Mouse (Mus musculus) left cerebral cortex, adult 9 months (tissue): ENCODE measurements around the gene Fntb.
A peak's percentile ranks its signal among the peaks of the same experiment; 100 is the strongest.

Source experiments
- DNase-seq, 2 experiments: peaks; one replicate each; pipeline ENCODE4 v3.0.0; 2022; ENCODE audit warnings: low spot score in 2 of 2

Fntb gene

DNA sequence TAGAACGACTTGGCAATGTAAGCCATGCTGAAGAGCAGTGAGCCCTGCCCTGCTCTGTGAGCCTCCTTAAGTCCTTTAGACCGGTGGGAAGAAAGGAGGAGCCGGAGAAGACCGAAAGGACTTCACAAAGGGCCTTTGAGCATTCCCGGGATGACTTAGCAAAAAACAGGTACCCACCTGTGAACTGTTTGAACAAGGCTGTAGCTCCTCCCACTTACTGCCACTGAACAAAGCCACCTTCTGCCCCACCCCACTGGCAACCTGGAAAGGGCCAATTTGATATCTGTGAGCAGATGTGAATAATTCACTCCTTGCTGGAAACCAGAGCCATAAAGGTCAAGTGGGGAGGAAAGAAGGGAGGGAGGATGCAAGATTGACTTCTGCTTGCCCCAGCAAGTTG is 30.0 kb downstream of the Fntb start, which contains the start of gene Gpx2:
TSS of gene Gpx2 (minus strand) at position 205 of the 400 bp plus-strand sequence.
- no peak for DNase-seq

DNA sequence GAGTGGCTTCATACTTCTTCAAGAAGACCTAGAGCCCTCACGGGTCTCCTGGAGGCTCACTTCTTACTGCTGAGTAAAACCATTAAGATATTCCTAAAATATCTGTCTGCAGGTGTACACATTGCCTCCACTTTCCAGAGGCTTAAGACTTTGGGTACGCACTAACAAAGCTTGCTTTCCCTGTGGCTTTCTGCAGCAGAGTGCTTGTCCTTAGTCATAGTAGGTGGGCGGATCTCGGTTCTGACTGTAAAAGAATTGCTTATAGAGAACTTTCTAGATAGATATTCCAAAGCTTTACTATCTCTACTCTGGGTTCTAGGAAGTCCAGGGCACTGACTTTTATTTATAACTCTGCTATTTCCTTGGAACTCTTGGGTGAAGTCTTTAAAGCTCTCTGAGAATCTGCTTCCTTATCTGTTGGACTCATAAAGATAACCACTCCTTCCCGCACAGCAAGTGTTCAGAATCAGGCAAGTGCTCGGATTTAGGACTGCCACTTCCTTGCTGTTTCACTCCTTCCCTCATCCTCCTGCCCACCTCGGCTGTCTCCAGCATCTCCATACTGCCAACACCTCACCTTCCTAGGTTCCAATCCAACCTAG is 31.6 kb downstream of the Fntb start:
- peak in 1 of 2 experiments; percentile 44 for DNase-seq

DNA sequence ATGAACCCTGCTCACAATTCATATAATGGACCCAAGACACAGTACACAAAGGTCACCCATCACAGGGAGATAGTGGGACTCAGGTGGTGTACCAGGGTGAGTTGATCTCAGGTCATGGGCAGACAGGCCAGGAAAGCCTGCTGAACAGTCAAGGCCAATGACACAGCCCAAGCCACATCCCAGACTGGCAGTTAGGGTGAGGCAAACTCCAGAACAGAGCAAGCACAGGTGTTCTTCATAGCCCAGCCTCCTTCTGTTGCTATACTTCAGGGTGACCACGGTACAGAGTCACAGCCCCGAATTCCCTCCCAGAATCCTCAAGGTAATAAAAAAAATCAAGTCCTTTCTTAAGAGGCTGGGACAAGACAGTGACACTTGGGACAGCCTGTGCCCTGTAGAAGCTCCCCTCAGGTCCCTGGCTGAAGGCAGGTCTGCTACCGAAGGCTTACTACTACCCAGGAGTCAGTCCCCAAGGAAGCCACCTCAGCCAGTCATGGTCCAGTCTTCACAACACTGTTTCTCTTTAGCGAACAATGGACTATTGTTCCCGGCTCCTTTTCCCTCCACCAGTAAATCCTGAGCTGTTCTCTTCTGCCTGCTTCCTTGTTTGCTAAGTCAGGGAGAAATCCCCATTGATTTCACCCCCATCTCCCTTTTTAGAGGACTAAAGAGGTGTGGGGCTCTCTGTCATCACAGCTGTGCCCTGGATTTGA is 32.8 kb downstream of the Fntb start:
- DNase-seq: no peak

- DNase-seq: peak in 1 of 2 experiments; percentile 47
These were observed 37.6 kb downstream of the Fntb start for GRCm38 (mm10) chr12:76803028-76803427.

- peak in 1 of 2 experiments; percentile 61 for DNase-seq
These were observed 38.4 kb downstream of the Fntb start for GRCm38 (mm10) chr12:76803700-76804252.

DNA sequence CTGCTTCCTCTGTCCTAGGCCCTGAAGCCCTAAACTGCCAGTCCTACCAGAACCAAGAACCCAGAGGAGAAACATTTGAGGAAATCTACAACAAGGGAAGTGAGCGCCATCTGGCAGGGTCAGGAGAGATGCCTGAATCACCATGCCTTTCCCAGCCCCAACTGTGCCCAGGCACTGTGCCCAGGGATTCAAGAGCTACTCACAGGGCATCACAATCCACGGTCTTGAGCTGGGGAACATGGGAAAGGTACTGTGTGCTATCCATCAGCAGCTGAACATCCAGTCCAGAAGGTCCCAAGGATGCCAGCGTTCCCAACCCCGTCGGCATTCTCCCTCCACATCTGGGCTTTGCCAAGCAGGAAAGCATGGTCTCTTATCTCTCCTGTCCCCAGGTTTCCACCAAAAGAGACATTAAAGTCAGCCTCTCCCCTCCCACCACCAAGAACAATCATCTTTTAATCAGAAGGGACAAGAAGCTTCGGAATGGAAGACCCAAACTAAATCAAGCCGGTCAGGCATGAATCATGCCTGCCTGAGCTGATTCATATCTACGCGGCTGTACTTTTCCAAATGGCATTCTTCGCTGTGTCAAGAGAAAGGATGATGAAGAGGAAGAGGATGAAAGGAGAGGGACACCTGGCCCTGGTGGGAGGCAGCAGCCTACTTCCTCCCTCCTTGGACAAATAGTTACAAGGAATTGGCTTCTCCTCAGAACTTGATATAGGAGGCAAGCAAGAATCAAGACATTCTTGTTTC is 39.8 kb downstream of the Fntb start:
- peak in 1 of 2 experiments; percentile 46 for DNase-seq

- DNase-seq: peak in 1 of 2 experiments; percentile 67
These were observed 42.4 kb downstream of the Fntb start for GRCm38 (mm10) chr12:76807796-76808195.

- DNase-seq: no peak
These were observed 45.1 kb downstream of the Fntb start for GRCm38 (mm10) chr12:76810491-76810890.

DNA sequence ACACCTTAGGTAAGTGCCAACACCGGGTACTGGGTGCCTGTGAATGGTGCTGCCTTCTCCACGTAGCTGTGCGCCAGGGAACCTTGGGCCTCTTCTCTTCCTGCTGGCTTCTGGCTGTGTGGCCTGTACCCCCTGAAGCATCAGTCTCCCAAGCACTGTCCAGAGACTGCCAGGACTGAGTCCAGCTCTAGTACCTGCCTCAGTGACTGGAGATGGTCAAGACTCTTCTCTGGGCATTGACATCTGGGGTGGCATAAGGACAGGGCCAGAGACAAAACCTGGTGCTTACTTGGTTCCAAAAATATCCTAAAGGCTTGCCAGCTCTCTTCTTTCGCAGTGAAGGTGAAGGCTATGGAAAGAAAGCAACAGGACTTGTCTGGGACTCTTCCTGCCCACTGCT is 45.6 kb downstream of the Fntb start:
- DNase-seq: no peak

GRCm38 (mm10) chr12:76813543-76813942 is 48.2 kb downstream of the Fntb start:
- no peak for DNase-seq

DNA sequence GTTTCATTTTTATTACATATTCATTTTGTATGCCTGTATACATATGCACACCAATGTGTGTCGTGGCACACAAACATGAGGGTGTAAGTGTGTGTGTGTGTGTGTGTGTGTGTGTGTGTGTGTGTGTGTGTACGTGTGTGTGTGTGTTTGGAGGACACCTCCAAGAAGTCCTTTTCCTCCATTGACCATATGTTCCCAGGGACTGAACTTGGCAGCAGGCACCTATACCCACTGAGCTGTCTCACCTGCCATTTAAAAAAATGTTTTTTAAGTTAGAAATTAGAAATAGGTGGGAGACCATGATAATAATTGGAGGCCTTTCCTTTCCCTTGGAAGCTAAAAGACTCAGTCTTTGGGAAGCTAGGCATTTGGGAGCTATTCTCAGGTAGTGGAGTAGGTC is 48.7 kb downstream of the Fntb start:
- no peak for DNase-seq

- DNase-seq: no peak
These were observed 51.3 kb downstream of the Fntb start for GRCm38 (mm10) chr12:76816720-76817119.

DNA sequence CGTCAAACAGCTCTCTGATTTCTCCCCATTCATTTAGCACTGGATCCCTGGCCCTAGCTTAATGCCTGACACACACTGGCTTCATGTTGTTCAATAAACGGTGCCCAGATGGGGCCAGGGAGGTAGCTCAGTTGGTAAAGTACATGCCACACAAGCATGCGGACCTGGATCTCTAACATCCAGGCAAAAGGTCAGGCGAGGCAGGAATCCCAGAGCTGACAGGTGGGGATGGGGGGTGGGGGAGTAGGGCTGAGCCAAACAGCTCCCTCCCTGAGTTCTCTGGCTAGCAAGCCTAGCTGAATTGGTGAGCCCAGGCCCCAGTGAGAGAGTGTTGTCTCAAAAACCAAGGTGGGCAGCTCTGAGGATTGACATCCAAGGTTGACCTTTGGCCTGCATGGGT is 51.8 kb downstream of the Fntb start:
- no peak for DNase-seq

DNA sequence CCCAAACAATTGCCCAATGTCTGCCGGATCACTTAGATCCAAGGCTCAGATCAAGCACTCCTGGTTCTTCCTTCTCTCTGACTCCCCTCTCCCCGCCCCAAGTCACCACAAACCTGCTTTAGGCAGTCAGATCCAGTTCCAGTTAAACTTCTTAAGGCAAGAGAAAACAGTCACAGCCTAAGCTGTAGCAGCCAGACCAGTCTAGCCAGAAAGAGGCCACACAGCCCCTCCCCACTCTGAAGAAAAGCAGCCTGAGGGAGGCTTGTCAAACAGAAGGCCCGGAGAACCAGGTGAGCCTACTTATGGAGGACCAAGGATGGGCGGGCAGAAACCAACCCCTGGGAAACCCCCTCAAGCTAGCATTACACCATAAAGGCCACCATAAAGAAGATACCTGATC is 52.7 kb downstream of the Fntb start:
- no peak for DNase-seq

GRCm38 (mm10) chr12:76818908-76819307 is 53.5 kb downstream of the Fntb start:
- peak in 1 of 2 experiments; percentile 88 for DNase-seq

DNA sequence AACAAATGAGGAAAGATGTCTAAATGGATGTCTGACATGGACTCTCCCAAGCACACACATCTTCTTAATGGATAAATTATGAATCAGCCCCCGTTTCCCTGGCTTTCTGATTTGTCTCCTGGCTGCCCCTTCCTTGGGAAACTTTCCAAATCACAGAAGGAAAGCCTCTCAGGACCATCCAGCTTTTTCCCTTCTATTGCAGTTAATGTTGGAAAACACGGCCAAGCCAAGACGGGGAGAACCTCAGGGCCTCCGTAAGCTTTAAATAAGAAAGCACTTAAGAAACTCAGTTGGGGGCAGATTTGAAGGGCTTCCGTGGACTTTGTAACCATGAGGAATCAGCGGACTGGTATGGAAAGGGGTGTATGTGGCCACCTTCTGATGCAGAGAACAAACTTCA is 54.4 kb downstream of the Fntb start:
- no peak for DNase-seq

GRCm38 (mm10) chr12:76820615-76821014 is 55.2 kb downstream of the Fntb start:
- DNase-seq: no peak

GRCm38 (mm10) chr12:76822002-76822650 is 56.7 kb downstream of the Fntb start:
- DNase-seq: peak in 1 of 2 experiments; percentile 27

DNA sequence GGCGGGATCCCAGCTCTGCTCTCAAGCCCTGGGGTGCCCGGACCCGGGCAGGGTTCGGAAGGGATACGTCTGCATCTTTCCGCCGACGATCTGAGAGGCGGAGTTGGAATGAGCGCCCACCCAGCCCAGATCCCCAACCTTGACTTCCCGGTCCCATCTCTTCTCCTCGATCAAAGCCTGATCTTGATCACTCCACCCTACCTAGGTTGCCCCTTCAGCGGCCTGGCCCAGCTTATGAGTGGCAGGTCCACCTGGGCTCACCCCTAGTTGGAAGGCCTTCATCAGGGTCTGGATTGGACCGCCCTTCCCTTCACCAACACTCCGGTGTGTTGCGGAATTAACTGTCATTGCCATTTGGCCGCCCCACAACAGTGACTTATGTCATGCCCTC is 57.3 kb downstream of the Fntb start, which contains the start of gene Rab15:
TSS of gene Rab15 (minus strand) at position 258 of the 391 bp plus-strand sequence.
- no peak for DNase-seq

DNA sequence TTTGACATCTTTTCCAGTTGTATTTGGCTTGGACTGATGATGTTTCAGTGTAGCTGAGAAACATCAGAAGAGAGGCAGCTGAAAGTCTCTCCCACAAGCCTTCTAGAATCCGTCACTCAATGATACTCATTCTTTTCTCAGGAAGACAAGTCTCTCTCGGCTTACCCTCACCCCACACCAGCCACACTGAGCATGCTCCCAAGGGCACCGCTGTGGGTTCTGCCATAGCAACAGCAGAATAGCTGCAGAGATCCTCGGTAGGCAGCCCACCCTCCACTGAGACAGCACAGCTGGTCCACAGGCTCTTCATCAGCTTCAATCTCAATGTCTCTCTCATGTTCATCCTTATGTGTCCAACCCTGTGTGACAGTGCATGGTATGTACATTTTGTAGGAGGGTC is 59.9 kb downstream of the Fntb start:
- DNase-seq: no peak

DNA sequence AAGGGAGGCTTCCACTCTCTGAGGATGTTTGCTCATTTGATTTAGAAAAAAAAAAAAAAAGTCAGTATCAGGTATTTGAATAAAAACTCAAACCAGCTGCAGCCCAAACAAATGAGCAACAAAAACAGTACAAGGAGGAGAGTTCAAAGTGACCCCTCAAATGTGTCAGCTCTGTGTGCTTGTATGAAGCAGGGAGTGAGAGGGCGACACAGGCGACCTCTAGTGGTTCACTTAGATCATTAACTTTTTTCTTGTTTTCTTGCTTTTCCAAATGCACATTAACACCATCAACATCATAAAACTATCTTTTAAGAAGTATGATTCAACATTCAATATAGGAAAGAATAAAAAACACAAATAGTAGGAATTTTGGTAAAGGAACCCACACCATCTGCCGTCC is 67.3 kb downstream of the Fntb start:
- no peak for DNase-seq
